Mouse (Mus musculus): ENCODE data around the gene Emid1.

Emid1 gene

GRCm38 (mm10) chr11:5151680-5152337 is at the start of gene Emid1:
Gene Emid1, minus strand, starts transcription at chr11:5152257.
- DNase-seq (ENCODE audit: low spot score) = peak; percentile 53

GRCm38 (mm10) chr11:5199879-5200278 is 47.8 kb upstream of the Emid1 start:
- DNase-seq (ENCODE audit: low spot score) = no peak

GRCm38 (mm10) chr11:5197068-5197467 is 45.0 kb upstream of the Emid1 start:
- DNase-seq (ENCODE audit: low spot score) = no peak

- DNase-seq (ENCODE audit: low spot score) = no peak
These were observed 44.5 kb upstream of the Emid1 start for GRCm38 (mm10) chr11:5196583-5196982.

GRCm38 (mm10) chr11:5193576-5193881 is 41.5 kb upstream of the Emid1 start:
- no peak for DNase-seq (ENCODE audit: low spot score)

GRCm38 (mm10) chr11:5192840-5193575 is 41.0 kb upstream of the Emid1 start:
- DNase-seq (ENCODE audit: low spot score) = no peak

- no peak for DNase-seq (ENCODE audit: low spot score)
These were observed 40.0 kb upstream of the Emid1 start for GRCm38 (mm10) chr11:5192084-5192516.

- DNase-seq (ENCODE audit: low spot score) = no peak
These were observed 37.3 kb upstream of the Emid1 start for GRCm38 (mm10) chr11:5189239-5189933.

GRCm38 (mm10) chr11:5188170-5188569 is 36.1 kb upstream of the Emid1 start:
- no peak for DNase-seq (ENCODE audit: low spot score)

GRCm38 (mm10) chr11:5184832-5185231 is 32.8 kb upstream of the Emid1 start:
- no peak for DNase-seq (ENCODE audit: low spot score)

- DNase-seq (ENCODE audit: low spot score) = no peak
These were observed 32.2 kb upstream of the Emid1 start for GRCm38 (mm10) chr11:5184250-5184649.

GRCm38 (mm10) chr11:5182870-5183269 is 30.8 kb upstream of the Emid1 start:
- DNase-seq (ENCODE audit: low spot score) = no peak

- peak; percentile 66 for DNase-seq (ENCODE audit: low spot score)
These were observed 29.9 kb upstream of the Emid1 start for GRCm38 (mm10) chr11:5181850-5182404.

- DNase-seq (ENCODE audit: low spot score) = no peak
These were observed 27.3 kb upstream of the Emid1 start for GRCm38 (mm10) chr11:5179391-5179790.

GRCm38 (mm10) chr11:5177171-5177570 is 25.1 kb upstream of the Emid1 start:
- DNase-seq (ENCODE audit: low spot score) = no peak

- DNase-seq (ENCODE audit: low spot score) = no peak
These were observed 24.6 kb upstream of the Emid1 start for GRCm38 (mm10) chr11:5176685-5177084.

GRCm38 (mm10) chr11:5175866-5176265 is 23.8 kb upstream of the Emid1 start:
- no peak for DNase-seq (ENCODE audit: low spot score)

GRCm38 (mm10) chr11:5175141-5175540 is 23.1 kb upstream of the Emid1 start:
- DNase-seq (ENCODE audit: low spot score) = no peak

GRCm38 (mm10) chr11:5172861-5173260 is 20.8 kb upstream of the Emid1 start:
- no peak for DNase-seq (ENCODE audit: low spot score)

- DNase-seq (ENCODE audit: low spot score) = no peak
These were observed 15.3 kb upstream of the Emid1 start for GRCm38 (mm10) chr11:5167311-5167710.

GRCm38 (mm10) chr11:5165471-5165916 is 13.4 kb upstream of the Emid1 start:
- DNase-seq (ENCODE audit: low spot score) = no peak

- DNase-seq (ENCODE audit: low spot score) = no peak
These were observed 12.3 kb upstream of the Emid1 start for GRCm38 (mm10) chr11:5164310-5164709.

GRCm38 (mm10) chr11:5163421-5163820 is 11.4 kb upstream of the Emid1 start:
- no peak for DNase-seq (ENCODE audit: low spot score)
